Mouse (Mus musculus) neural tube, embryonic 11.5 days (tissue): ENCODE measurements around the gene Ak9. TPM values are rescaled to one million over a fixed set of nuclear protein-coding genes. Genes with fewer than 3 reads are reported as not detected.

Experiments
- ATAC-seq: fragments of 200-750 bp; cut with Nextera tagmentation; 2 replicates; pipeline ENCODE4 v1.8.0; 2017; ENCODE audit warnings: moderate number of reproducible peaks, mild to moderate bottlenecking, moderate TSS enrichment, moderate library complexity; ENCODE audit not compliant: insufficient read depth, low FRiP score, low TSS enrichment
- DNase-seq: peaks from one replicate; pipeline ENCODE4 v3.0.0-alpha.2; 2015; ENCODE audit warnings: low spot score
- H3K27ac ChIP-seq: fragments of 300-500 bp; sonication (generic); 2 replicates; pipeline ENCODE4 v1.5.1; 2014; ENCODE audit warnings: low read depth, mild to moderate bottlenecking, low read length
- H3K27me3 ChIP-seq: fragments of 300-500 bp; sonication (generic); 2 replicates; pipeline ENCODE4 v1.6.1; 2014; ENCODE audit warnings: mild to moderate bottlenecking, low read length, mixed read lengths; ENCODE audit not compliant: control insufficient read depth, insufficient read depth
- H3K36me3 ChIP-seq: fragments of 300-500 bp; sonication (generic); 2 replicates; pipeline ENCODE4 v1.6.1; 2014; ENCODE audit warnings: mild to moderate bottlenecking, low read length, moderate library complexity, mixed read lengths; ENCODE audit not compliant: control insufficient read depth, insufficient read depth
- H3K4me1 ChIP-seq: fragments of 300-500 bp; sonication (generic); 2 replicates; pipeline ENCODE4 v1.6.1; 2014; ENCODE audit warnings: low read length, mixed read lengths; ENCODE audit not compliant: control insufficient read depth, insufficient read depth
- H3K4me2 ChIP-seq: fragments of 300-500 bp; sonication (generic); 2 replicates; pipeline ENCODE4 v1.6.1; 2014; ENCODE audit warnings: low read depth, mild to moderate bottlenecking, moderate library complexity
- H3K4me3 ChIP-seq: fragments of 300-500 bp; sonication (generic); 2 replicates; pipeline ENCODE4 v1.5.1; 2014; ENCODE audit warnings: low read depth, low read length
- H3K9ac ChIP-seq: fragments of 300-500 bp; sonication (generic); 2 replicates; pipeline ENCODE4 v1.6.1; 2014; ENCODE audit warnings: mild to moderate bottlenecking, low read length
- H3K9me3 ChIP-seq: fragments of 300-500 bp; sonication (generic); 2 replicates; pipeline ENCODE4 v1.6.1; 2016; ENCODE audit warnings: low read length; ENCODE audit not compliant: control insufficient read depth
- WGBS: fragments of 180-500 bp; shearing (Covaris S2); extraction: QIAGEN DNeasy Blood & Tissue Kit; methylation state at CpG from one replicate; pipeline ENCODE4 v1.1.7; 2014; 5-methylcytosine and 5-hydroxymethylcytosine counted together
- polyA plus RNA-seq: library from polyadenylated mRNA; unstranded; fragments of >200 nt; fragmentation: Nextera tagmentation; extraction: Ambion mirVana; gene quantifications from 2 replicates; pipeline ENCODE4 v1.2.1, GENCODE M21; 2014

Gene Ak9
- polyA plus RNA-seq, 1 experiment from 2014 or later, result not detected

DNA sequence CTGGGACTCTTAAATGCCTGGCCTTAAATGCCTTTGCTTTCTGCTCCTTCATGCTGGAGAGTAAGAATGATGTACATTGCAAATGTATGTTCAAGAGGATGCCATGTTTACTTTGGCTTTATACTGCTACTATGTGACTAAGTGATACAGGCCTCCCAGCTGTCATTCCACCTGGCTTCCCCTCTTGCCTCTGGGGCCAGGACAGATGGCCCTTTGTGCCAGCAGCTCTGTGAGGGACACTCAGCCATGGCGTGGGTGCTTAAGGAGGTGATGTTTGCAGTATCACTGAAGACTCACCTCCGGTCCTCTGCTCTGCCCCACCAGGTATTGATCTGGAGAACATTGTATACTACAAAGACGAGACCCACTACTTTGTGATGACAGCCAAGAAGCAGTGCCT, 176.2 kb downstream of the Ak9 start:
- Histone ChIP-seq H3K9me3 (no peaks in the 10 kb centered on the region), H3K4me3 (no peak overlapping the region), H3K27ac (no peak overlapping the region), H3K27me3 (no peaks in the 10 kb centered on the region), H3K4me2 (no peak overlapping the region), H3K4me1 (peaks cover 12% of the 10 kb centered on the region), H3K36me3 (peaks cover 5% of the 10 kb centered on the region), H3K9ac (no peak overlapping the region)
- ATAC-seq, result no peak
- 86% methylated on average over 3 of the region's 3 CpGs for WGBS
- no peak for DNase-seq

DNA sequence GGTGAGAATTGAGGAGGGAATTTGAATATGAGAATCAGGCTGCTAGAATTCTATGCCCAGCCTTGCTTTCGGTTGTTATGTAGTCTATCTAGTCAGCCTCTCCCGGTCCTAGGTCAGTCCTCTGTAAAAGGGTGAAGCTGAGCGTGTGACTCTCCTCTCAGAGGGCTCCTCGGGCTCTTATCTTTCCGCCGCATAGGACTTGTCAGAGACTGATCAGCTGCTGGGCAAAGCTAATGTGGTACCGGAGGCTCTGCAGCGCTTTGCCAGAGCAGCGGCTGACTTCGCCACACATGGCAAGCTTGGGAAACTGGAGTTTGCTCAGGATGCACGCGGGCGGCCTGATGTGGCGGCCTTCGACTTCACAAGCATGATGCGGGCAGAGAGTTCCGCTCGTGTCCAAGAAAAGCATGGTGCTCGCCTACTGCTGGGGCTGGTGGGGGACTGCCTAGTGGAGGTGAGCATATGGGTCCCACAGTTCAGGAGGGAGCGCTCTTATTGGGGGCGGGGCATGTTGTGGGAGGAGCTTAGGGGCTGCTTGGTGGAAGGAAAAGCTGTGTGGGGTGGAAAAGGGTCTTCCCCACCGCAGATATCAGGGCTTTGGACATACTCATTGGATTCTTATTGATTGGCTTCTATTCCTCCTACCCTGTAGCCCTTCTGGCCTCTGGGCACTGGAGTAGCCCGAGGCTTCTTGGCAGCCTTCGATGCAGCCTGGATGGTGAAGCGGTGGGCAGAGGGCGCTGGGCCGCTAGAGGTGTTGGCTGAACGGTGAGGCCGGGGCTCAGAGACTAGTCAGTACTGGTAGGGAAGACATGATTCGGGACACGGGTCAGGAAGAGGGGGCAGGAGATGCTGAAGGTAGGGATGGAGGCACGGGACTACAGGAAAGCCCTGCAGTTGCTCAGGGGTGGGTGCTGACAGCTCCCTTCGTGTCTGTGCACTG, 177.4 kb downstream of the Ak9 start:
- H3K36me3 ChIP-seq, result peaks cover 11% of the 10 kb centered on the region
- DNase-seq, result no peak

DNA sequence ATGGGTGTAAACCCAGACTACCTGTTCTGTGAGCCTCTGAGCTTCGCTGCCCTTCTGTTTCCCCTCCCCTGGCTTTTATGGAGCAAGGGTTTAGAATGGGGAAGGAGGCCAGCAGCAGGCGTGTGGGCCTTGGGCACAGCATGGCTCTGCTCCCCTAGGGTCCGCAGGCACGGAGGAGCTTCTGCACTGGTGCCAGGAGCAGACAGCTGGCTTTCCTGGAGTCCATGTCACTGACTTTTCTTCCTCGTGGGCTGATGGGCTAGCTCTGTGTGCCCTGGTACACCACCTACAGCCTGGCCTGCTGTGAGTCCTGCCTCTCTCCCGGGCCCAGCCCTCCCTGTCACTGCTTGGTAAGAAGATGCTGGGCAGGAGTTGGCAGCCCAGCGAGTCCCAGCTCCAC, 178.7 kb downstream of the Ak9 start:
- Histone ChIP-seq H3K27ac (no peak overlapping the region), H3K4me3 (no peak overlapping the region), H3K36me3 (peaks cover 15% of the 10 kb centered on the region), H3K27me3 (no peaks in the 10 kb centered on the region), H3K4me1 (peaks cover 5% of the 10 kb centered on the region; the same call in 1 of the 2 replicates), H3K9me3 (no peaks in the 10 kb centered on the region), H3K4me2 (no peak overlapping the region), H3K9ac (no peak overlapping the region)
- no peak for ATAC-seq
- DNase-seq, result no peak
- WGBS, result 87% methylated on average over 7 of the region's 7 CpGs

More for the DNA sequence above, 177.4 kb downstream of the Ak9 start:
- 66% methylated on average over 33 of the region's 33 CpGs for WGBS
- Histone ChIP-seq H3K4me1 (peaks cover 9% of the 10 kb centered on the region), H3K9me3 (no peaks in the 10 kb centered on the region), H3K27me3 (no peaks in the 10 kb centered on the region), H3K4me2 (no peak overlapping the region), H3K9ac (no peak overlapping the region), H3K27ac (no peak overlapping the region), H3K4me3 (no peak overlapping the region)
- ATAC-seq, result no peak

Other genes starting within 250 kb of the Ak9 start
- gene Gpr6, start 231.7 kb upstream of the Ak9 start, polyA plus RNA-seq, result not detected in 2 replicates
- 25.2 and 29.6 TPM in 2 replicates for gene Fig4, start 720 bp upstream of the Ak9 start, polyA plus RNA-seq
- 17.9 and 20.1 TPM in 2 replicates for gene Zbtb24, start 146.4 kb downstream of the Ak9 start, polyA plus RNA-seq
- 31.1 and 34.9 TPM in 2 replicates for gene Mical1, start 172.3 kb downstream of the Ak9 start, polyA plus RNA-seq
- 47.3 and 49.1 TPM in 2 replicates for gene Smpd2, start 186.4 kb downstream of the Ak9 start, polyA plus RNA-seq
- gene Ppil6, start 186.5 kb downstream of the Ak9 start, polyA plus RNA-seq, result 0.38 and 0.58 TPM in 2 replicates
- gene Cd164, start 215.4 kb downstream of the Ak9 start, polyA plus RNA-seq, result 126 and 133 TPM in 2 replicates